Mouse (Mus musculus) lung, postnatal 0 days (tissue): ENCODE results near the gene Slc43a3.

Experiments
- CTCF ChIP-seq: IDR thresholded peaks from 2 replicates; pipeline ENCODE4 v1.5.1; 2016; ENCODE audit warnings: antibody characterized with exemption, mild to moderate bottlenecking
- EP300 ChIP-seq: IDR thresholded peaks from 2 replicates; pipeline ENCODE4 v1.6.1; 2016; ENCODE audit warnings: antibody characterized with exemption, mild to moderate bottlenecking, control low read depth

DNA sequence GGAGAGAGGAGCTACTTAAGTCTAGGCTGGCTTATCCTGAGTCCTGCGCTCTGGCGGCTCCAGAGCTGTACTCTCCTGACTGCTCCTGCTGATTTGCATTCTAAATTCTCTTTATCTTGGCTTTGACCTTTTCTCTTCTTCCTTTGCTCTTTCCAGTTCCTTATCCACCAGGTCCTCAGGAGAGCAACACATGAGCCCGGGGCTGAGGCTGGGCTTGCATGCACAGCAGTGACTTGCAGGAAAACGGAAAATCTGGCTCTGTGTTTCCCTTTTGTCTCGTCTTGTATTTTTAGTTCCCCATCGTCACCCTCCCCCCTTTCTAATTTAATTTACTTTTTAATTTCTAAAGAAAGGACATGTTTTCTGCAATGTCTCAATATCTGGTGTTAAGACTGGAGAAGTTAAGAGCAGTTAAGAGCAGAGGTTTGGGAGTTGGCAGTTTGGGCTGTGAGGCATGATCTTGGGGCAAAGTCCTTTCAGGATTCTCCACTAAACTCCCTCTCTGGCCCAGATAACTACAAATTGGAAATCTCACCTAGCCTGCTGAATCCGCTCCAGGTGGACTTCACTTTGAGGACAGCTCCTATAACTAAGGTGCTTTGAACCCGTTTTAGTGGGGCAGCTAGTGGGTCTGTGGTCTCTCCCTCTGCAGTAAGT, 2.3 kb upstream of the Slc43a3 start:
- TF ChIP-seq CTCF (no peak), EP300 (no peak)
